Mouse (Mus musculus): Measurements from ENCODE around the gene Vmn1r65. TPM values are rescaled to one million over a fixed set of nuclear protein-coding genes. Genes with fewer than 3 reads are reported as not detected.
"Not testable (repeated sequence)": the region's sequence is repeated elsewhere in the genome, so short reads cannot be mapped to it uniquely, and the experiment has no call there.

The Vmn1r65 gene
- not detected in 2 replicates for polyA plus RNA-seq (2015; fragmentation: Nextera tagmentation; extraction: Ambion mirVana)

GRCm38 (mm10) chr7:6010910-6011309 is at the start of gene Vmn1r65:
TSS of gene Vmn1r65 (minus strand) at chr7:6011010.
- Histone ChIP-seq H3K27ac (ENCODE audit: low read length) (no peak within 1 kb of the TSS), H3K9ac (replicated peaks; ENCODE audit: low read depth, low read length) (no peak within 1 kb of the TSS), H3K36me3 (ENCODE audit: control insufficient read depth, insufficient read depth) (no peaks in the 10 kb centered on the region), H3K9me3 (ENCODE audit: control insufficient read depth, low read length) (peaks cover 16% of the 10 kb centered on the region), H3K4me1 (replicated peaks; ENCODE audit: control insufficient read depth, insufficient read depth, low read length) (no peaks in the 10 kb centered on the region), H3K4me3 (replicated peaks; ENCODE audit: low read length) (no peak within 1 kb of the TSS), H3K4me2 (ENCODE audit: low read length) (no peak within 1 kb of the TSS), H3K27me3 (replicated peaks; ENCODE audit: control insufficient read depth, insufficient read depth, low read length) (no peaks in the 10 kb centered on the region)
- ATAC-seq: no peak
- 100% methylated on average over 1 of the region's 1 CpGs for WGBS

DNA sequence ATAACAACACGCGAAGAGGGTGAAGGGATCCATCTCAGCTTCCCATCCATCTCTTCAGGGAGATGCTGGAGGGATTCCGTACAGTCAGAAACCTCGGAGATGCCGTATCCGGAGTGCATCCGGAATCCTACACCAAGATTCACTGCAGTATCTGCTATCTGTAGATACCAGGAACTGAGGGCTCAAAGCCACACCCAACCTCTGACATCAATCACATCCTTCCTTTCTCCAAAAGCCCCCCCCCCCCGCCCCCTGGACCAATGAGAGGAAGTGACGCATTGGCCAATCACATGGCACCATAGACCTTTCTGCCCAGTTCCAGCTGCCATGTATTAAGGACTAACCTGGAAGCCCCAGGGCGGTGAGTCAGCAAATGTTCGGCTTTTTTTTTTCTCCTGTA is 34.1 kb upstream of the Vmn1r65 start, which contains the start of gene Nlrp4c:
Gene Nlrp4c (plus strand): TSS at position 301 of the 400 bp plus-strand sequence.
- H3K36me3 ChIP-seq (ENCODE audit: control insufficient read depth, insufficient read depth): no peaks in the 10 kb centered on the region
- no peak within 1 kb of the TSS for H3K4me3 ChIP-seq (replicated peaks; ENCODE audit: low read length)
- 0 out of 2 replicates have a peak, but pooled peaks cover 9% of the 10 kb centered on the region for H3K9me3 ChIP-seq (ENCODE audit: control insufficient read depth, low read length)
- WGBS: 89% methylated on average over 11 of the region's 11 CpGs
- no peak within 1 kb of the TSS for H3K4me2 ChIP-seq (ENCODE audit: low read length)
- H3K4me1 ChIP-seq (replicated peaks; ENCODE audit: control insufficient read depth, insufficient read depth, low read length): no peaks in the 10 kb centered on the region
- ATAC-seq: no peak
- H3K9ac ChIP-seq (replicated peaks; ENCODE audit: low read depth, low read length): no peak within 1 kb of the TSS
- H3K27me3 ChIP-seq (replicated peaks; ENCODE audit: control insufficient read depth, insufficient read depth, low read length): no peaks in the 10 kb centered on the region
- no peak within 1 kb of the TSS for H3K27ac ChIP-seq (ENCODE audit: low read length)

DNA sequence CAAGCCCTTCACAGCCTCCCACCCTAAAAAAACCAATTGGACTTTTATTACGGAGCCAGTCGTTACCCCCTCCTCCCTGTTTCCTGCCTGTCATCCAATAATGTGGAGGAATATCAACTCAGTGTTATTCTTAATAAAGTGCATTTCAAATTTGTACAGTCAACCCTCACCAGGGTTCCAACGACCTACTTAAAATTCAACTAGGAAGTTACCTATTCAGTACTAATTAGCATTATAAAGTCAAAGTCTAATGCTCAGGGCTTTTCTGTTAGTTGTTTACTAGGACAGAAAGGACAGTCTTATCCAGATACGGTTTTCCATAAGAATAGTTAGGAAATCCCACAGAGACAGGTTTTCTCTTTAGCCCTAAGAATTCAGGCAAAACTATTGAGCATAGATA is 28.4 kb downstream of the Vmn1r65 start:
- H3K4me2 ChIP-seq (ENCODE audit: low read length); H3K27me3 ChIP-seq (replicated peaks; ENCODE audit: control insufficient read depth, insufficient read depth, low read length); H3K4me1 ChIP-seq (replicated peaks; ENCODE audit: control insufficient read depth, insufficient read depth, low read length); H3K27ac ChIP-seq (ENCODE audit: low read length); ATAC-seq; H3K9ac ChIP-seq (replicated peaks; ENCODE audit: low read depth, low read length); H3K36me3 ChIP-seq (ENCODE audit: control insufficient read depth, insufficient read depth); H3K4me3 ChIP-seq (replicated peaks; ENCODE audit: low read length): not testable (repeated sequence)
- whole genome bisulfite sequencing: 90% methylated on average over 4 of the region's 4 CpGs
- H3K9me3 ChIP-seq (ENCODE audit: control insufficient read depth, low read length): peaks cover 10% of the 10 kb centered on the region

GRCm38 (mm10) chr7:5972546-5972945 is 38.3 kb downstream of the Vmn1r65 start:
- not testable (repeated sequence) for H3K27ac ChIP-seq (ENCODE audit: low read length)

More at GRCm38 (mm10) chr7:5972546-5972945, 38.3 kb downstream of the Vmn1r65 start:
- not testable (repeated sequence) for H3K4me1 ChIP-seq (replicated peaks; ENCODE audit: control insufficient read depth, insufficient read depth, low read length); H3K4me3 ChIP-seq (replicated peaks; ENCODE audit: low read length); H3K4me2 ChIP-seq (ENCODE audit: low read length); H3K9ac ChIP-seq (replicated peaks; ENCODE audit: low read depth, low read length); H3K27me3 ChIP-seq (replicated peaks; ENCODE audit: control insufficient read depth, insufficient read depth, low read length); H3K9me3 ChIP-seq (ENCODE audit: control insufficient read depth, low read length); ATAC-seq; H3K36me3 ChIP-seq (ENCODE audit: control insufficient read depth, insufficient read depth)
- WGBS: 68% methylated on average over 2 of the region's 2 CpGs

Other genes starting within 250 kb of the Vmn1r65 start
- gene Vmn1r63, start 205.6 kb downstream of the Vmn1r65 start, polyA plus RNA-seq (2015; fragmentation: Nextera tagmentation; extraction: Ambion mirVana): not detected in 2 replicates
- gene Vmn1r64, start 126.5 kb downstream of the Vmn1r65 start, polyA plus RNA-seq (2015; fragmentation: Nextera tagmentation; extraction: Ambion mirVana): not detected in 2 replicates
- gene Nlrp4c, start 34.2 kb upstream of the Vmn1r65 start, polyA plus RNA-seq (2015; fragmentation: Nextera tagmentation; extraction: Ambion mirVana): not detected in 2 replicates
- 16.9 and 21.3 TPM in 2 replicates for gene Zfp787, start 145.0 kb upstream of the Vmn1r65 start, polyA plus RNA-seq (2015; fragmentation: Nextera tagmentation; extraction: Ambion mirVana)
- gene Zfp444, start 161.2 kb upstream of the Vmn1r65 start, polyA plus RNA-seq (2015; fragmentation: Nextera tagmentation; extraction: Ambion mirVana): 99.6 and 101 TPM in 2 replicates
- gene Galp, start 186.1 kb upstream of the Vmn1r65 start, polyA plus RNA-seq (2015; fragmentation: Nextera tagmentation; extraction: Ambion mirVana): not detected in 2 replicates
- not detected in 2 replicates for gene Zscan5b, start 211.3 kb upstream of the Vmn1r65 start, polyA plus RNA-seq (2015; fragmentation: Nextera tagmentation; extraction: Ambion mirVana)
- not detected in 2 replicates for gene Epp13, start 241.7 kb upstream of the Vmn1r65 start, polyA plus RNA-seq (2015; fragmentation: Nextera tagmentation; extraction: Ambion mirVana)

Measured in forebrain, embryonic 16.5 days (tissue).